Mouse (Mus musculus) thymus, adult 2 months (tissue): Measurements from ENCODE around the gene Gucy2f. TPM values are rescaled to one million over a fixed set of nuclear protein-coding genes. Genes with fewer than 3 reads are reported as not detected.
"Not testable (repeated sequence)": the region's sequence is repeated elsewhere in the genome, so short reads cannot be mapped to it uniquely, and the experiment has no call there.

ENCODE experiments used
- DNase-seq: peaks from one replicate; pipeline ENCODE4 v3.0.0; 2021
- H3K27ac ChIP-seq: fragments of 200-500 bp; 2 replicates; pipeline ENCODE4 v1.5.1; 2012; ENCODE audit warnings: low read length, control low read depth; ENCODE audit not compliant: control insufficient read depth, insufficient read depth
- H3K27me3 ChIP-seq: fragments of 200-500 bp; 2 replicates; pipeline ENCODE4 v1.6.1; 2012; ENCODE audit warnings: mild to moderate bottlenecking, low read length, moderate library complexity, mixed read lengths; ENCODE audit not compliant: control insufficient read depth, insufficient read depth
- H3K36me3 ChIP-seq: fragments of 200-500 bp; 2 replicates; pipeline ENCODE4 v1.6.1; 2012; ENCODE audit warnings: mild to moderate bottlenecking, low read length, moderate library complexity; ENCODE audit not compliant: control insufficient read depth, insufficient read depth
- H3K4me1 ChIP-seq: fragments of 200-500 bp; replicated peaks from 2 replicates; pipeline ENCODE4 v1.6.1; 2012; ENCODE audit warnings: low read length; ENCODE audit not compliant: control insufficient read depth, insufficient read depth
- H3K4me3 ChIP-seq: fragments of 200-500 bp; 2 replicates; pipeline ENCODE4 v1.5.1; 2012; ENCODE audit warnings: mild to moderate bottlenecking, low read length, control low read depth, moderate library complexity; ENCODE audit not compliant: control insufficient read depth, insufficient read depth
- CTCF ChIP-seq: fragments of 200-500 bp; IDR thresholded peaks from 2 replicates; pipeline ENCODE4 v1.5.1; 2012; ENCODE audit warnings: mild to moderate bottlenecking, control low read depth, low read length, moderate library complexity, borderline replicate concordance; ENCODE audit not compliant: control insufficient read depth, poor library complexity, insufficient read depth; ENCODE audit errors: extremely low read depth
- POLR2A ChIP-seq: fragments of 200-500 bp; IDR thresholded peaks from 2 replicates; pipeline ENCODE4 v1.6.1; 2012; ENCODE audit warnings: mild to moderate bottlenecking, low read length, control low read depth, moderate library complexity; ENCODE audit not compliant: control insufficient read depth, poor library complexity, insufficient read depth; ENCODE audit errors: extremely low read depth
- WGBS: fragments of 180-500 bp; shearing (Covaris S2); methylation state at CpG from one replicate; pipeline ENCODE4 v1.1.7; 2018; 5-methylcytosine and 5-hydroxymethylcytosine counted together
- polyA plus RNA-seq: library from polyadenylated mRNA; depleted of rRNA; stranded (reverse); fragments of >200 nt; gene quantifications from 2 replicates; pipeline ENCODE4 v1.2.3, GENCODE M21; 2012; rRNA removed

The Gucy2f gene
- polyA plus RNA-seq = not detected in 2 replicates

- Histone ChIP-seq H3K36me3 (no peaks in the 10 kb centered on the region), H3K27me3 (no peaks in the 10 kb centered on the region), H3K27ac (no peak within 1 kb of the TSS), H3K4me3 (no peak within 1 kb of the TSS), H3K4me1 (no peaks in the 10 kb centered on the region)
- TF ChIP-seq CTCF (no peak), POLR2A (no peak)
- 89% methylated on average over 5 of the region's 5 CpGs for WGBS
- DNase-seq = no peak
Observed at GRCm38 (mm10) chrX:142196831-142197230, at the start of gene Gucy2f. Gene Gucy2f (minus strand): TSS chrX:142196931.

GRCm38 (mm10) chrX:142245682-142246327, 49.1 kb upstream of the Gucy2f start:
- TF ChIP-seq CTCF = no peak
- no peak for TF ChIP-seq POLR2A
- no peak overlapping the region for H3K27ac ChIP-seq

GRCm38 (mm10) chrX:142237101-142237500, 40.4 kb upstream of the Gucy2f start:
- DNase-seq = no peak
- TF ChIP-seq CTCF (no peak), POLR2A (no peak)
- Histone ChIP-seq H3K36me3 (no peaks in the 10 kb centered on the region), H3K4me3 (no peak overlapping the region), H3K27ac (no peak overlapping the region), H3K27me3 (no peaks in the 10 kb centered on the region), H3K4me1 (no peaks in the 10 kb centered on the region)
- 76% methylated on average over 2 of the region's 2 CpGs for WGBS

More at GRCm38 (mm10) chrX:142245682-142246327, 49.1 kb upstream of the Gucy2f start:
- DNase-seq = no peak
- Histone ChIP-seq H3K4me3 (no peak overlapping the region), H3K4me1 (no peaks in the 10 kb centered on the region), H3K27me3 (no peaks in the 10 kb centered on the region), H3K36me3 (no peaks in the 10 kb centered on the region)
- WGBS = 92% methylated on average over 5 of the region's 5 CpGs

GRCm38 (mm10) chrX:142236146-142236545, 39.4 kb upstream of the Gucy2f start:
- H3K4me3 ChIP-seq, H3K4me1 ChIP-seq, DNase-seq, H3K27me3 ChIP-seq, H3K36me3 ChIP-seq, H3K27ac ChIP-seq: not testable (repeated sequence)
- WGBS = 100% methylated on average over 1 of the region's 1 CpGs

GRCm38 (mm10) chrX:142228769-142229158, 32.0 kb upstream of the Gucy2f start:
- Histone ChIP-seq H3K27me3 (no peaks in the 10 kb centered on the region), H3K4me3 (no peak overlapping the region), H3K27ac (no peak overlapping the region), H3K36me3 (no peaks in the 10 kb centered on the region), H3K4me1 (no peaks in the 10 kb centered on the region)
- DNase-seq = no peak
- WGBS = 18% methylated on average over 7 of the region's 7 CpGs
- TF ChIP-seq CTCF (no peak), POLR2A (no peak)

GRCm38 (mm10) chrX:142228055-142228768, 31.5 kb upstream of the Gucy2f start:
- TF ChIP-seq CTCF (no peak), POLR2A (no peak)
- Histone ChIP-seq H3K27ac (peak overlapping the region; percentile 57), H3K36me3 (no peaks in the 10 kb centered on the region)

More at GRCm38 (mm10) chrX:142228055-142228768, 31.5 kb upstream of the Gucy2f start:
- peak overlapping the region; percentile 98 for H3K4me3 ChIP-seq
- no peaks in the 10 kb centered on the region for H3K4me1 ChIP-seq
- DNase-seq = peak; percentile 58
- no peaks in the 10 kb centered on the region for H3K27me3 ChIP-seq
- WGBS = under 1% methylated on average over 29 of the region's 42 CpGs
